Mouse (Mus musculus): ENCODE measurements around the gene Chil5.

GRCm38 (mm10) chr3:106014546-106014945, 18.1 kb downstream of the Chil5 start, which contains the start of gene Pifo:
- TF ChIP-seq POLR2A (IDR thresholded peaks at IDR 0.05; ENCODE audit: low read depth, low read length) (no peak), CTCF (IDR thresholded peaks at IDR 0.05; ENCODE audit: extremely low read depth, insufficient read depth, insufficient read length, insufficient replicate concordance) (no peak)

All from spleen, adult 2 months (tissue).